10 mouse cellular contexts compared by ENCODE assay signal in genomic region chr5:142139978-142140377, GRCm38 (mm10).
DNase-seq lines count a peak whose midpoint lies in the region.
"Had no signal": no experiment of that assay in that cellular context is flagged by ENCODE, and none has a peak within 500 bp of the region (broad histone marks: within the 10 kb centered on the region; RNA-seq: fewer than 3 reads in every experiment).

No protein-coding gene starts in this region.

- intact Hi-C loops in gastrocnemius, postnatal 36 days (cut with DNase I), result no loop called here

- DNase-seq in gastrocnemius, adult 18-20 months (ENCODE audit: low spot score), result peak; percentile 2
- DNase-seq in gastrocnemius, postnatal 36 days, result no peak
- DNase-seq in cerebellum, adult 9-10 months, result peak; percentile 89
- peak; percentile 10 for DNase-seq in heart, postnatal 4 days
- DNase-seq in limb, embryonic 10.5 days (ENCODE audit: low spot score), result no peak
- no peak for DNase-seq in urinary bladder, adult 2 months (ENCODE audit: low spot score)
- DNase-seq in retina, embryonic 14.5 days (ENCODE audit: low spot score), result no peak
- DNase-seq in lung, postnatal 36 days, result no peak
- DNase-seq: liver, embryonic 13.5 days had no signal

- H3K36me3 ChIP-seq in limb, embryonic 10.5 days, result no peaks in the 10 kb centered on the region
- H3K36me3 ChIP-seq: embryonic facial prominence, embryonic 15.5 days; liver, embryonic 13.5 days had no signal

- WGBS in limb, embryonic 10.5 days, result 73% methylated on average over 7 of the region's 7 CpGs

- no peaks in the 10 kb centered on the region for H3K9me3 ChIP-seq in limb, embryonic 10.5 days (replicated peaks)
- H3K9me3 ChIP-seq: embryonic facial prominence, embryonic 15.5 days; liver, embryonic 13.5 days had no signal

- H3K27me3 ChIP-seq in limb, embryonic 10.5 days (ENCODE audit: low read depth, poor library complexity, severe bottlenecking), result no peaks in the 10 kb centered on the region
- H3K27me3 ChIP-seq: embryonic facial prominence, embryonic 15.5 days; liver, embryonic 13.5 days had no signal

- peaks cover 3% of the 10 kb centered on the region; the same call in 1 of the 2 replicates for H3K4me1 ChIP-seq in limb, embryonic 10.5 days
- H3K4me1 ChIP-seq: embryonic facial prominence, embryonic 15.5 days; liver, embryonic 13.5 days had no signal

- H3K27ac ChIP-seq in limb, embryonic 10.5 days, result peak overlapping the region; percentile 19; the same call in 1 of the 2 replicates
- H3K27ac ChIP-seq: embryonic facial prominence, embryonic 15.5 days; liver, embryonic 13.5 days had no signal

- H3K4me3 ChIP-seq in limb, embryonic 10.5 days, result no peak overlapping the region
- H3K4me3 ChIP-seq: embryonic facial prominence, embryonic 15.5 days; liver, embryonic 13.5 days had no signal

Comparison
In these comparisons a context has a peak if more than half of its experiments do, and no peak if none do; other contexts are left out.
1. DNase-seq: peak in gastrocnemius, adult 18-20 months (single experiment), cerebellum, adult 9-10 months (single experiment) and heart, postnatal 4 days (single experiment); none in gastrocnemius, postnatal 36 days (0 of 2), limb, embryonic 10.5 days (single experiment), urinary bladder, adult 2 months (single experiment), retina, embryonic 14.5 days (single experiment) and lung, postnatal 36 days (single experiment).